ENCODE assay signal across 14 mouse cellular contexts in genomic region chr4:128019465-128019864, GRCm38 (mm10). TPM values are rescaled to one million over a fixed set of nuclear protein-coding genes. Genes with fewer than 3 reads are reported as not detected.
DNase-seq lines count a peak whose midpoint lies in the region.
"Had no signal": no experiment of that assay in that cellular context is flagged by ENCODE, and none has a peak within 500 bp of the region (broad histone marks: within the 10 kb centered on the region; RNA-seq: fewer than 3 reads in every experiment).

No protein-coding gene starts in this region.

- DNase-seq in left cerebral cortex, postnatal 4 days = peak; percentile 71
- no peak for DNase-seq in left cerebral cortex, adult 11 months (ENCODE audit: low spot score)
- peak; percentile 57 to 62 for DNase-seq in cerebellum, adult 18-20 months
- peak; percentile 68 for DNase-seq in cerebellum, adult 9-10 months
- DNase-seq in layer of hippocampus, postnatal 10 days (ENCODE audit: low spot score in 2 of 2) = peak; percentile 25 to 45
- no peak for DNase-seq in gastrocnemius, postnatal 14 days
- DNase-seq in spleen, postnatal 14 days (ENCODE audit: low spot score in 2 of 2) = no peak
- DNase-seq: gastrocnemius, adult 2 months; heart, adult 11 months; kidney, adult 8-10 months; kidney, postnatal 36 days; lung, postnatal 14 days had no signal

- intact Hi-C loops in left cerebral cortex, postnatal 4 days (cut with DNase I) = no loop called here
- intact Hi-C loops in gastrocnemius, postnatal 14 days (cut with DNase I; ENCODE audit: low total_unique reads) = no loop called here

RNA-seq across cellular contexts. Expression of gene Csmd2, which starts 31.8 kb away (rescaled TPM):
- total RNA-seq in left cerebral cortex, postnatal 4 days (2021) = 10 to 100 TPM; 76.9 to 83.5 TPM
- total RNA-seq in layer of hippocampus, postnatal 10 days (2021) = 10 to 100 TPM; 44.4 to 51.1 TPM
- under 1 TPM; 0.08 to 0.18 TPM for total RNA-seq in gastrocnemius, postnatal 14 days (2021)
- total RNA-seq: gastrocnemius, adult 2 months; hematopoietic stem cell, adult 5-6 weeks had no signal

RNA-seq across cellular contexts. Expression of gene CK137956, which starts 48.7 kb away (rescaled TPM):
- 1 to 10 TPM; 3.6 to 3.9 TPM for total RNA-seq in left cerebral cortex, postnatal 4 days (2021)
- total RNA-seq in layer of hippocampus, postnatal 10 days (2021) = 1 to 10 TPM; 2.0 to 2.2 TPM
- total RNA-seq in gastrocnemius, postnatal 14 days (2021) = not detected
- total RNA-seq: G1E; gastrocnemius, adult 2 months; hematopoietic stem cell, adult 5-6 weeks had no signal

Comparison
In these comparisons a context has a peak if more than half of its experiments do, and no peak if none do; other contexts are left out.
1. DNase-seq: peak in left cerebral cortex, postnatal 4 days (single experiment), cerebellum, adult 18-20 months (2 of 2), cerebellum, adult 9-10 months (single experiment) and layer of hippocampus, postnatal 10 days (2 of 2); none in left cerebral cortex, adult 11 months (single experiment), gastrocnemius, postnatal 14 days (single experiment) and spleen, postnatal 14 days (0 of 2).
2. RNA of gene Csmd2, which starts 31.8 kb away (total RNA-seq): 76.9 to 83.5 TPM in left cerebral cortex, postnatal 4 days and 44.4 to 51.1 TPM in layer of hippocampus, postnatal 10 days; 0.08 to 0.18 TPM in gastrocnemius, postnatal 14 days; every median in the first group is over 10 times any median in the second.